Mouse (Mus musculus): ENCODE measurements around the gene Gpr4.
A peak's percentile ranks its signal among the peaks of the same experiment; 100 is the strongest.

Gpr4 gene

GRCm38 (mm10) chr7:19194676-19195075, 17.7 kb upstream of the Gpr4 start:
- DNase-seq (ENCODE audit: low read depth, low spot score), result peak; percentile 38

GRCm38 (mm10) chr7:19196676-19197075, 15.7 kb upstream of the Gpr4 start:
- DNase-seq (ENCODE audit: low read depth, low spot score), result peak; percentile 80

GRCm38 (mm10) chr7:19197985-19198384, 14.4 kb upstream of the Gpr4 start:
- DNase-seq (ENCODE audit: low read depth, low spot score), result peak; percentile 81

GRCm38 (mm10) chr7:19201660-19202059, 10.7 kb upstream of the Gpr4 start:
- no peak for DNase-seq (ENCODE audit: low read depth, low spot score)

- DNase-seq (ENCODE audit: low read depth, low spot score), result no peak
Measured at GRCm38 (mm10) chr7:19202065-19202850, 10.1 kb upstream of the Gpr4 start.

GRCm38 (mm10) chr7:19208201-19208910, 4.0 kb upstream of the Gpr4 start:
- no peak for DNase-seq (ENCODE audit: low read depth, low spot score)

- DNase-seq (ENCODE audit: low read depth, low spot score), result no peak
Measured at GRCm38 (mm10) chr7:19208944-19209472, 3.3 kb upstream of the Gpr4 start.

GRCm38 (mm10) chr7:19209494-19209893, 2.8 kb upstream of the Gpr4 start:
- DNase-seq (ENCODE audit: low read depth, low spot score), result no peak

GRCm38 (mm10) chr7:19210010-19210409, 2.3 kb upstream of the Gpr4 start:
- DNase-seq (ENCODE audit: low read depth, low spot score), result peak; percentile 49

GRCm38 (mm10) chr7:19211041-19211675, 1.2 kb upstream of the Gpr4 start:
- no peak for DNase-seq (ENCODE audit: low read depth, low spot score)

- DNase-seq (ENCODE audit: low read depth, low spot score), result no peak
Measured at GRCm38 (mm10) chr7:19213385-19213784, 1.0 kb downstream of the Gpr4 start.

GRCm38 (mm10) chr7:19214369-19214768, 2.0 kb downstream of the Gpr4 start:
- no peak for DNase-seq (ENCODE audit: low read depth, low spot score)

GRCm38 (mm10) chr7:19214940-19215339, 2.6 kb downstream of the Gpr4 start:
- no peak for DNase-seq (ENCODE audit: low read depth, low spot score)

GRCm38 (mm10) chr7:19217492-19217891, 5.2 kb downstream of the Gpr4 start:
- no peak for DNase-seq (ENCODE audit: low read depth, low spot score)

- no peak for DNase-seq (ENCODE audit: low read depth, low spot score)
Measured at GRCm38 (mm10) chr7:19217944-19218343, 5.6 kb downstream of the Gpr4 start.

GRCm38 (mm10) chr7:19220061-19220460, 7.7 kb downstream of the Gpr4 start:
- DNase-seq (ENCODE audit: low read depth, low spot score), result peak; percentile 54

- no peak for DNase-seq (ENCODE audit: low read depth, low spot score)
Measured at GRCm38 (mm10) chr7:19222189-19222588, 9.9 kb downstream of the Gpr4 start.

- DNase-seq (ENCODE audit: low read depth, low spot score), result no peak
Measured at GRCm38 (mm10) chr7:19222875-19223274, 10.5 kb downstream of the Gpr4 start.

- DNase-seq (ENCODE audit: low read depth, low spot score), result no peak
Measured at GRCm38 (mm10) chr7:19224933-19225332, 12.6 kb downstream of the Gpr4 start.

GRCm38 (mm10) chr7:19226817-19227797, 14.8 kb downstream of the Gpr4 start:
- peak; percentile 78 for DNase-seq (ENCODE audit: low read depth, low spot score)
